Mouse (Mus musculus) lung, adult 2 months (tissue): Measurements from ENCODE around the gene Asic2.

ENCODE experiments used
- CTCF ChIP-seq: fragments of 200-500 bp; IDR thresholded peaks from 2 replicates; pipeline ENCODE4 v1.5.1; 2011; ENCODE audit warnings: mild to moderate bottlenecking, low read length, control low read depth; ENCODE audit not compliant: insufficient read depth
- POLR2A ChIP-seq: fragments of 200-500 bp; IDR thresholded peaks from 2 replicates; pipeline ENCODE4 v1.6.1; 2011; ENCODE audit warnings: low read depth, mild to moderate bottlenecking, control low read depth, low read length, borderline replicate concordance; ENCODE audit errors: extremely low read depth

- no peak for TF ChIP-seq CTCF
- no peak for TF ChIP-seq POLR2A
Observed at GRCm38 (mm10) chr11:81695501-81695900, 272.8 kb downstream of the Asic2 start.
